Mouse (Mus musculus) urinary bladder, postnatal 10 days (tissue): ENCODE results near the gene Map7d3.

Source experiments
- DNase-seq: peaks from one replicate; pipeline ENCODE4 v3.0.0; 2022; ENCODE audit warnings: low spot score

The Map7d3 gene

GRCm38 (mm10) chrX:56821765-56822603, at the start of gene Map7d3:
Gene Map7d3 (minus strand): TSS chrX:56822326.
- DNase-seq = no peak

- no peak for DNase-seq
Observed at GRCm38 (mm10) chrX:56869863-56870262, 47.7 kb upstream of the Map7d3 start, which contains the start of gene Adgrg4. Gene Adgrg4 (plus strand): TSS chrX:56870163.

- DNase-seq = no peak
Observed at GRCm38 (mm10) chrX:56841255-56841654, 19.1 kb upstream of the Map7d3 start.

- no peak for DNase-seq
Observed at GRCm38 (mm10) chrX:56839369-56839768, 17.2 kb upstream of the Map7d3 start.

- no peak for DNase-seq
Observed at GRCm38 (mm10) chrX:56835842-56836241, 13.7 kb upstream of the Map7d3 start.

- no peak for DNase-seq
Observed at GRCm38 (mm10) chrX:56827492-56827891, 5.4 kb upstream of the Map7d3 start.

GRCm38 (mm10) chrX:56791268-56791667, 30.9 kb downstream of the Map7d3 start:
- peak; percentile 12 for DNase-seq

- no peak for DNase-seq
Observed at GRCm38 (mm10) chrX:56790591-56790990, 31.5 kb downstream of the Map7d3 start.

- no peak for DNase-seq
Observed at GRCm38 (mm10) chrX:56787486-56787885, 34.6 kb downstream of the Map7d3 start.

GRCm38 (mm10) chrX:56786281-56787061, 35.7 kb downstream of the Map7d3 start:
- DNase-seq = no peak

- DNase-seq = no peak
Observed at GRCm38 (mm10) chrX:56773329-56773728, 48.8 kb downstream of the Map7d3 start.

- no peak for DNase-seq
Observed at GRCm38 (mm10) chrX:56771751-56772150, 50.4 kb downstream of the Map7d3 start.

- DNase-seq = no peak
Observed at GRCm38 (mm10) chrX:56769838-56770237, 52.3 kb downstream of the Map7d3 start.

GRCm38 (mm10) chrX:56760257-56760760, 61.8 kb downstream of the Map7d3 start:
- no peak for DNase-seq

GRCm38 (mm10) chrX:56756352-56756751, 65.8 kb downstream of the Map7d3 start:
- no peak for DNase-seq

GRCm38 (mm10) chrX:56755646-56756045, 66.5 kb downstream of the Map7d3 start:
- DNase-seq = no peak

GRCm38 (mm10) chrX:56753317-56754289, 68.5 kb downstream of the Map7d3 start:
- no peak for DNase-seq

- no peak for DNase-seq
Observed at GRCm38 (mm10) chrX:56752144-56752543, 70.0 kb downstream of the Map7d3 start.

GRCm38 (mm10) chrX:56751536-56751935, 70.6 kb downstream of the Map7d3 start:
- no peak for DNase-seq
